Mouse (Mus musculus) testis, adult 2 months (tissue): ENCODE measurements around the gene Ahcyl2. TPM values are rescaled to one million over a fixed set of nuclear protein-coding genes. Genes with fewer than 3 reads are reported as not detected.

Experiments
- H3K27ac ChIP-seq: fragments of 200-500 bp; 2 replicates; pipeline ENCODE4 v1.5.1; 2012; ENCODE audit warnings: low read depth, low read length; ENCODE audit not compliant: control insufficient read depth, insufficient read depth
- H3K27me3 ChIP-seq: fragments of 200-500 bp; 2 replicates; pipeline ENCODE4 v1.6.1; 2012; ENCODE audit warnings: mild to moderate bottlenecking, low read length, moderate library complexity; ENCODE audit not compliant: control insufficient read depth, insufficient read depth
- H3K36me3 ChIP-seq: fragments of 200-500 bp; 2 replicates; pipeline ENCODE4 v1.6.1; 2012; ENCODE audit warnings: mild to moderate bottlenecking, low read length; ENCODE audit not compliant: control insufficient read depth, insufficient read depth
- H3K4me1 ChIP-seq: fragments of 200-500 bp; 2 replicates; pipeline ENCODE4 v1.6.1; 2012; ENCODE audit warnings: low read length; ENCODE audit not compliant: control insufficient read depth, insufficient read depth
- H3K4me3 ChIP-seq: fragments of 200-500 bp; 2 replicates; pipeline ENCODE4 v1.5.1; 2012; ENCODE audit warnings: low read depth, mild to moderate bottlenecking, low read length, moderate library complexity, mixed read lengths; ENCODE audit not compliant: control insufficient read depth
- CTCF ChIP-seq: fragments of 200-500 bp; IDR thresholded peaks from 2 replicates; pipeline ENCODE4 v1.5.1; 2012; ENCODE audit warnings: low read depth, mild to moderate bottlenecking, inconsistent platforms, low read length, moderate library complexity; ENCODE audit not compliant: control insufficient read depth, insufficient read depth, insufficient replicate concordance
- POLR2A ChIP-seq: fragments of 200-500 bp; IDR thresholded peaks from 2 replicates; pipeline ENCODE4 v1.6.1; 2012; ENCODE audit warnings: low read depth, mild to moderate bottlenecking, inconsistent platforms, low read length, moderate library complexity; ENCODE audit not compliant: control insufficient read depth
- polyA plus RNA-seq: library from polyadenylated mRNA; depleted of rRNA; stranded (reverse); fragments of >200 nt; gene quantifications from 2 replicates; pipeline ENCODE4 v1.2.3, GENCODE M21; 2012

Gene Ahcyl2
- polyA plus RNA-seq, 1 experiment: 118 TPM

DNA sequence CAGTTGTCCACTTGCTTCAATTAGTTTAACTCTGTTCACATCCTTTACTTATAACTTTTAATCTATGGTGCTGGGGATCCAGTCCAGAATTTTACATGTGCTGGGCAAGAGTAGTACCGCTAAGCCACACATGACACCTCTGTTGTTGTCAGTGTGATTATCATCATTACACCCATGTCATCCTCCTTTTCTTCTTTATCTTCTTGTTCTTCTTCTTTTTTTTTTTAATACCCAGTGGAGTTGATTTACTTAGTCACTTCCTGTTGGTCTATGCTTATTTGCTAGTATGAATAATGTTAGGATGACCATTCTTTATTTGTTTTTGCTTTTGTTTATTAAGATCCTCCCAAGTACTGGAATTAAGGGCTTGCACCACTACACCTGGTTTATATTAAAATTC, 133.6 kb downstream of the Ahcyl2 start:
- no peak overlapping the region for H3K4me3 ChIP-seq
- peaks cover 3% of the 10 kb centered on the region for H3K36me3 ChIP-seq
- TF ChIP-seq CTCF (no peak), POLR2A (no peak)
- no peak overlapping the region for H3K27ac ChIP-seq
- H3K27me3 ChIP-seq: no peaks in the 10 kb centered on the region
- H3K4me1 ChIP-seq: no peaks in the 10 kb centered on the region

DNA sequence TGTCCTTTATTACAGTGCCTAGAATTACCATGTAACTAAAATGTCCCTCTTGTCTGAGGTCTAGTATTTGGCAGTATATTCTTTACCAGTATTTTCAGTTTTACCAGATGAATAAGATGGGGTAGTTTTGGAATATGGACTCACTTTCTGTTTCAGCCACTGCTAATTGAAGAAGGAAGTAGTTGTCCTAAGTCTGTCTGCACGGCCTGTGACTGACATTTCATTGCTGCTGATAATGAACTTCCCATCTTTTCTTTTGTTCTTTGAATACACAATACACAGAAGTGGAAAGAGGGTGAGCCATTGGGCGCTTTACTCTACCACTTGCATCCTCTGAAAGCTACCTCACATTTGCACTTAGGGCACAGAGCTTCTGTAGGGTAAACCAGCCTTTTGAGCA, 134.4 kb downstream of the Ahcyl2 start:
- H3K27ac ChIP-seq: no peak overlapping the region
- no peaks in the 10 kb centered on the region for H3K27me3 ChIP-seq
- H3K4me1 ChIP-seq: no peaks in the 10 kb centered on the region
- no peak overlapping the region for H3K4me3 ChIP-seq
- TF ChIP-seq CTCF (no peak), POLR2A (no peak)
- H3K36me3 ChIP-seq: peaks cover 3% of the 10 kb centered on the region

DNA sequence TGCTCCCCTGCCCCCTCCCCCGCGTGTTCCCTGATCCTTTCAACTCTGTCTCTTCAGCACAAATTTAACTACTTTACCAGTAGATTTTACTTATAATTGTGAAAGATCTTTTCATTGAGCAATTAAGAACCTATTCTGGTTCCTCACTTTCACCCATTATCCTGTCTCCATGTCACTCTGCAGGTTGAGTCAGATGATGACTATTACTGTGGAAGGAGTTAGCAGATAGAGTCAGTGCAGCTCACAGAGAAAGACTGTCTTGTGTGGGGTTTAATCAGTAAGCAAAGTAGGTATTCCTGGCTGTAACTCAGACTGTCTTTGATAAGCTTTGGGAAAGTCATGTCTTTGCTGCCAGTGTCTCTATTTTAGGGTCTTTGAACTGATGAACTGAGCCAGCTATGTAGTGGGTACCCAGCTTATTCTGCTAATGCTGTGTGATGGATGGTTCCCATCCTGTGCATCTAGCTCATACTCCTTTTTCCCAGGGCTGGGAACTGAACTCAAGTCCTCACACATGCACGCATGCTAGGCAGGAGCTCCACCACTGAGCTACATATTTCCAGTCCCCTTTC, 135.6 kb downstream of the Ahcyl2 start:
- Histone ChIP-seq H3K4me3 (no peak overlapping the region), H3K27ac (no peak overlapping the region), H3K36me3 (peaks cover 3% of the 10 kb centered on the region), H3K4me1 (no peaks in the 10 kb centered on the region), H3K27me3 (no peaks in the 10 kb centered on the region)
- TF ChIP-seq CTCF (no peak), POLR2A (no peak)

DNA sequence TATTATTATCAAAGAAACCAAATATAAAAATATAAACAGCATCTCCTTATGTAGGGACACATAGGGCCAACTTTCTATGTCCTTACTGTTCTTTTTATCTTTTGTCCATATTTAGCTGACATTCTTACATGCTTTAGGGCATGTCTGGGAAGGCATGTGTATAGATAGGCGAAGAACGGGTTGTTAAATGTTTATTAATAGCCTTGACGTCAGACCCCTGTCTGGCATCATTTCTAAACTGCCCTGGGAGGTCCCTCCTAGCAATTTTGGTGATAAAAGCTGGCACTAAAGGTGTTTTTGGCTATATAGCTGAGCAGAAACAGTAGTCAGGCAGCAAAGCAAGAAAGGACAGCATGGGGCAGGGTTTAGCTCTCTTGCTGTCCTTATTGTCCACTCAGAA, 136.5 kb downstream of the Ahcyl2 start:
- no peak for TF ChIP-seq POLR2A
- TF ChIP-seq CTCF: no peak
- Histone ChIP-seq H3K36me3 (peaks cover 3% of the 10 kb centered on the region), H3K27me3 (no peaks in the 10 kb centered on the region), H3K27ac (no peak overlapping the region), H3K4me1 (no peaks in the 10 kb centered on the region), H3K4me3 (no peak overlapping the region)

DNA sequence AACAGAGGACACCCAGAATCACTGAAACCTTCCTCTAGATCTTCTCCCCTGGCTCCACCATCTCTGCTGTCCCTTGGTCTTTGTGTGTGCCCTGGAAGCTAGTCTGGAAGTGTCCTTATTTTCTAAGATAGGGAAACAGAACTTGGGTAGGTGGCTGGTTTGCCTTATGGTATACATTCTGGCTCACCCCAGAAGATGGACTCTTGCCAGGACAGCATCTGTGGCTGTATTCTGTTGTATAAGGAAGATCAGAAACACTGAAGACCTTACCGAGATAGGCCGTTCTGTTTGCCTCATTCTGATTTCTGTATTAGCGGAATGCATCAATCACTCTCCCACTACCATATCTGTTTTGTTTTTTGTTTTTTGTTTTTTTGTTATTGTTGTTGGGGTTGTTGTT, 142.8 kb downstream of the Ahcyl2 start:
- Histone ChIP-seq H3K4me1 (no peaks in the 10 kb centered on the region; the same call in 1 of the 2 replicates), H3K27ac (0 out of 2 replicates have a peak overlapping the region, but pooled peaks have one; percentile 21), H3K27me3 (no peaks in the 10 kb centered on the region), H3K36me3 (no peaks in the 10 kb centered on the region; the same call in 1 of the 2 replicates), H3K4me3 (no peak overlapping the region)
- TF ChIP-seq CTCF: no peak
- no peak for TF ChIP-seq POLR2A

DNA sequence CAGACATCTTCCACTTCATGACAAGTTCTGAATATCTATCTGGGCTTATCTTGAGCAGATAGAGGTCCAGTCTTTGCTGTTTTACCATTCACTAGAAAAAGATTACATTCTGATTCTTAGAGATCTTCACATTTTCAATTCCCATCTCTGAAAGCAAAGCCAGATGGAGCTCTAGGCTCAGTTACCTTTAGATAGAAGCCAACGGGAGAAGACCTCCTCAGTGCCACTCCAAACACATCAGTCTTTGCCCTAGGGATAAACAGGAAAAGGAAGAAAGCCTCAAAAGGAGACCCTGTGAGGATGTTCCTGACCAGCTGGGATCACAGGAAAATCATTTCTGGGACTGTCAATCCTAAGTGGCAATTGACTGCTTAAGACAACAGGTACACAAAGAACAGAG, 145.9 kb downstream of the Ahcyl2 start:
- H3K4me3 ChIP-seq: no peak overlapping the region
- no peak for TF ChIP-seq CTCF
- TF ChIP-seq POLR2A: no peak
- H3K4me1 ChIP-seq: peaks cover 2% of the 10 kb centered on the region

DNA sequence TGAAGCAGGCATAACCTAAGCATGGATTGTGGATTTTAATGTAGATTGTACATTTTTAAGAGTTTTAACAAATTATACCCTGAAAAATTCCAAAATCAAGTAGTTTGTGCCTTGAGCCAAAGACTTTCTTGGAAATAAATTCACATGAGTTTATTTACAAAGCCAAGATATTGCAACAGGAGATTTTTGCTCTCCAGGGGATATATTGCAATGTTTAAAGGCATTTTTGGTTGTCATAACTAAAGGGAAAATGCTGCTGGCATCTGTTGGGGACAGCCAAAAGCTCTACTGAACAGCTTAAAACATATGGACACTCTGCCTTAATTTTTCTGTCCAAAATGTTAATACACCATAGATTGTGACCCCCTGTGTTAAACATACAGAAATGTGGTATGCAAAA, 146.3 kb downstream of the Ahcyl2 start:
- no peak overlapping the region for H3K4me3 ChIP-seq
- H3K36me3 ChIP-seq: no peaks in the 10 kb centered on the region; the same call in 1 of the 2 replicates
- peaks cover 2% of the 10 kb centered on the region for H3K4me1 ChIP-seq
- no peaks in the 10 kb centered on the region for H3K27me3 ChIP-seq
- no peak for TF ChIP-seq POLR2A
- TF ChIP-seq CTCF: no peak
- no peak overlapping the region for H3K27ac ChIP-seq

More for the DNA sequence above, 145.9 kb downstream of the Ahcyl2 start:
- H3K36me3 ChIP-seq: no peaks in the 10 kb centered on the region; the same call in 1 of the 2 replicates
- no peak overlapping the region for H3K27ac ChIP-seq
- no peaks in the 10 kb centered on the region for H3K27me3 ChIP-seq
